Mouse (Mus musculus): ENCODE data around the gene Ranbp10.

- no peak for TF ChIP-seq CTCF (IDR thresholded peaks at IDR 0.05; ENCODE audit: low read depth)
- no peak for TF ChIP-seq EP300 (optimal IDR thresholded peaks at IDR 0.05)
These were observed 27.2 kb upstream of the Ranbp10 start for GRCm38 (mm10) chr8:105854303-105854702.
